Comparison of ENCODE assay signal across 27 mouse cellular contexts in genomic region chr8:125352276-125352675, GRCm38 (mm10).
A peak's percentile ranks its signal among the peaks of the same experiment; 100 is the strongest.
DNase-seq lines count a peak whose midpoint lies in the region; ATAC-seq and TF ChIP-seq lines count a peak whose summit lies in the region.
"Had no signal": no experiment of that assay in that cellular context is flagged by ENCODE, and none has a peak within 500 bp of the region (broad histone marks: within the 10 kb centered on the region; RNA-seq: fewer than 3 reads in every experiment).

No protein-coding gene starts in this region.

- no peak overlapping the region for H3K4me2 ChIP-seq in heart, embryonic 11.5 days
- no peak overlapping the region for H3K4me2 ChIP-seq in heart, postnatal 0 days (ENCODE audit: low read depth, low read length)
- H3K4me2 ChIP-seq in kidney, embryonic 16.5 days (replicated peaks; ENCODE audit: low read depth, low read length) = no peak overlapping the region
- H3K4me2 ChIP-seq: embryonic facial prominence, embryonic 12.5 days; forebrain, embryonic 12.5 days; hindbrain, embryonic 13.5 days; liver, embryonic 15.5 days; lung, embryonic 15.5 days; neural tube, embryonic 12.5 days had no signal

- H3K4me3 ChIP-seq in heart, embryonic 11.5 days (ENCODE audit: low read depth, low read length) = no peak overlapping the region
- no peak overlapping the region for H3K4me3 ChIP-seq in heart, postnatal 0 days (ENCODE audit: low read depth, low read length)
- no peak overlapping the region for H3K4me3 ChIP-seq in kidney, embryonic 16.5 days (ENCODE audit: low read length)
- H3K4me3 ChIP-seq in embryonic facial prominence, embryonic 10.5 days = no peak overlapping the region
- H3K4me3 ChIP-seq: embryonic facial prominence, embryonic 12.5 days; forebrain, embryonic 12.5 days; hindbrain, embryonic 13.5 days; liver, embryonic 15.5 days; lung, embryonic 15.5 days; neural tube, embryonic 12.5 days had no signal

- peaks cover 8% of the 10 kb centered on the region; the same call in 1 of the 2 replicates for H3K27me3 ChIP-seq in heart, embryonic 11.5 days (ENCODE audit: control insufficient read depth, insufficient read depth, low read length)
- H3K27me3 ChIP-seq in heart, postnatal 0 days (ENCODE audit: control insufficient read depth, insufficient read depth, low read length) = no peaks in the 10 kb centered on the region
- no peaks in the 10 kb centered on the region for H3K27me3 ChIP-seq in kidney, embryonic 16.5 days (ENCODE audit: insufficient read depth, low read length)
- H3K27me3 ChIP-seq in embryonic facial prominence, embryonic 10.5 days (replicated peaks; ENCODE audit: low read depth, poor library complexity, severe bottlenecking) = peaks cover 24% of the 10 kb centered on the region
- H3K27me3 ChIP-seq: embryonic facial prominence, embryonic 12.5 days; liver, embryonic 15.5 days; lung, embryonic 15.5 days had no signal

- no peak for ATAC-seq in heart, embryonic 11.5 days (replicated peaks; ENCODE audit: insufficient number of reproducible peaks, low FRiP score, low TSS enrichment)
- ATAC-seq in heart, postnatal 0 days (ENCODE audit: insufficient read depth, low read depth) = no peak
- no peak for ATAC-seq in kidney, embryonic 16.5 days (ENCODE audit: low FRiP score, low TSS enrichment)
- ATAC-seq: Patski had no signal

- TF ChIP-seq CTCF in heart, postnatal 0 days (IDR thresholded peaks at IDR 0.05; ENCODE audit: low read depth) = no peak

- H3K9ac ChIP-seq in heart, embryonic 11.5 days (ENCODE audit: low read depth, low read length) = no peak overlapping the region
- 0 out of 2 replicates have a peak overlapping the region, but pooled peaks have one; percentile 4 for H3K9ac ChIP-seq in heart, postnatal 0 days (replicated peaks; ENCODE audit: low read depth, low read length)
- H3K9ac ChIP-seq in kidney, embryonic 16.5 days (replicated peaks; ENCODE audit: low read length) = no peak overlapping the region
- H3K9ac ChIP-seq: embryonic facial prominence, embryonic 12.5 days; forebrain, embryonic 12.5 days; hindbrain, embryonic 13.5 days; liver, embryonic 15.5 days; lung, embryonic 15.5 days; neural tube, embryonic 12.5 days had no signal

- H3K27ac ChIP-seq in heart, embryonic 11.5 days (ENCODE audit: low read depth, low read length) = peak overlapping the region; percentile 86
- H3K27ac ChIP-seq in heart, postnatal 0 days (ENCODE audit: low read depth) = peak overlapping the region; percentile 81
- no peak overlapping the region for H3K27ac ChIP-seq in kidney, embryonic 16.5 days (ENCODE audit: low read length)
- 0 out of 2 replicates have a peak overlapping the region, but pooled peaks have one; percentile 12 for H3K27ac ChIP-seq in embryonic facial prominence, embryonic 10.5 days (replicated peaks)
- H3K27ac ChIP-seq: embryonic facial prominence, embryonic 12.5 days; forebrain, embryonic 12.5 days; hindbrain, embryonic 13.5 days; liver, embryonic 15.5 days; lung, embryonic 15.5 days; neural tube, embryonic 12.5 days; stomach, postnatal 0 days had no signal

- peaks cover 73% of the 10 kb centered on the region for H3K4me1 ChIP-seq in heart, embryonic 11.5 days (ENCODE audit: control insufficient read depth, insufficient read depth, low read length)
- H3K4me1 ChIP-seq in heart, postnatal 0 days (ENCODE audit: control insufficient read depth, insufficient read depth) = peaks cover 70% of the 10 kb centered on the region
- peaks cover 23% of the 10 kb centered on the region for H3K4me1 ChIP-seq in kidney, embryonic 16.5 days (ENCODE audit: insufficient read depth, low read length)
- peaks cover 50% of the 10 kb centered on the region for H3K4me1 ChIP-seq in embryonic facial prominence, embryonic 10.5 days
- H3K4me1 ChIP-seq: liver, embryonic 15.5 days had no signal

- DNase-seq in heart, adult 9 months (ENCODE audit: low spot score in 2 of 2) = no peak
- DNase-seq in heart, postnatal 0 days (ENCODE audit: low spot score) = no peak
- no peak for DNase-seq in heart, postnatal 14 days
- peak; percentile 34 to 36 for DNase-seq in kidney, postnatal 36 days
- no peak for DNase-seq in embryonic facial prominence, embryonic 10.5 days (ENCODE audit: low spot score)
- no peak for DNase-seq in cerebellum, adult 11 months
- DNase-seq: adrenal gland, adult 2 months; cerebellum, adult 11-12 months; cerebellum, postnatal 14 days; gastrocnemius, postnatal 36 days; left cerebral cortex, postnatal 4 days; liver; lung, postnatal 36 days; midbrain, embryonic 14.5 days; right cerebral cortex, postnatal 14 days had no signal

- WGBS in heart, embryonic 11.5 days (ENCODE audit: insufficient replicate concordance) = 53% methylated on average over 3 of the region's 3 CpGs
- WGBS in heart, postnatal 0 days = 51% methylated on average over 3 of the region's 3 CpGs
- WGBS in kidney, embryonic 16.5 days = 43% methylated on average over 3 of the region's 3 CpGs
- WGBS in embryonic facial prominence, embryonic 10.5 days = 49% methylated on average over 3 of the region's 3 CpGs

- H3K9me3 ChIP-seq in heart, embryonic 11.5 days (replicated peaks; ENCODE audit: control insufficient read depth, low read length) = no peaks in the 10 kb centered on the region
- no peaks in the 10 kb centered on the region for H3K9me3 ChIP-seq in heart, postnatal 0 days (replicated peaks; ENCODE audit: control insufficient read depth, low read length)
- H3K9me3 ChIP-seq in kidney, embryonic 16.5 days (ENCODE audit: low read length) = no peaks in the 10 kb centered on the region
- H3K9me3 ChIP-seq in embryonic facial prominence, embryonic 10.5 days = no peaks in the 10 kb centered on the region
- H3K9me3 ChIP-seq: embryonic facial prominence, embryonic 12.5 days; forebrain, embryonic 12.5 days; hindbrain, embryonic 13.5 days; liver, embryonic 15.5 days; lung, embryonic 15.5 days; megakaryocyte, embryonic 14.5 days; neural tube, embryonic 12.5 days had no signal

- no peaks in the 10 kb centered on the region for H3K36me3 ChIP-seq in heart, embryonic 11.5 days (ENCODE audit: control insufficient read depth, insufficient read depth, low read length)
- no peaks in the 10 kb centered on the region for H3K36me3 ChIP-seq in heart, postnatal 0 days (replicated peaks; ENCODE audit: control insufficient read depth, insufficient read depth, low read length)
- no peaks in the 10 kb centered on the region for H3K36me3 ChIP-seq in kidney, embryonic 16.5 days (ENCODE audit: insufficient read depth, low read length)
- H3K36me3 ChIP-seq in embryonic facial prominence, embryonic 10.5 days (replicated peaks) = no peaks in the 10 kb centered on the region
- H3K36me3 ChIP-seq: embryonic facial prominence, embryonic 12.5 days; forebrain, embryonic 12.5 days; G1E; hindbrain, embryonic 13.5 days; liver, embryonic 15.5 days; lung, embryonic 15.5 days; neural tube, embryonic 12.5 days had no signal

- no peak for TF ChIP-seq EP300 in heart, postnatal 0 days (IDR thresholded peaks at IDR 0.05; ENCODE audit: low read depth)

- intact Hi-C loops in heart, postnatal 14 days (cut with DNase I) = no loop called here

Comparison
In these comparisons a context has a peak if more than half of its experiments do, and no peak if none do; other contexts are left out.
1. DNase-seq: peak in kidney, postnatal 36 days (2 of 2); none in heart, adult 9 months (0 of 2), heart, postnatal 0 days (single experiment), heart, postnatal 14 days (0 of 2), embryonic facial prominence, embryonic 10.5 days (single experiment) and cerebellum, adult 11 months (single experiment).